Mouse (Mus musculus) forebrain, embryonic 12.5 days (tissue): ENCODE measurements around the gene Elob. TPM values are rescaled to one million over a fixed set of nuclear protein-coding genes. Genes with fewer than 3 reads are reported as not detected.

Experiments
- ATAC-seq: fragments of 200-750 bp; cut with Nextera tagmentation; 2 replicates; pipeline ENCODE4 v1.8.0; 2017; ENCODE audit warnings: moderate TSS enrichment; ENCODE audit not compliant: low FRiP score
- H3K27ac ChIP-seq: fragments of 300-500 bp; sonication (generic); 2 replicates; pipeline ENCODE4 v1.5.1; 2016; ENCODE audit warnings: mild to moderate bottlenecking
- H3K27me3 ChIP-seq: fragments of 300-500 bp; sonication (generic); 2 replicates; pipeline ENCODE4 v1.6.1; 2016; ENCODE audit warnings: mild to moderate bottlenecking
- H3K36me3 ChIP-seq: fragments of 300-500 bp; sonication (generic); replicated peaks from 2 replicates; pipeline ENCODE4 v1.6.1; 2016; ENCODE audit warnings: mild to moderate bottlenecking
- H3K4me1 ChIP-seq: fragments of 300-500 bp; sonication (generic); 2 replicates; pipeline ENCODE4 v1.6.1; 2016
- H3K4me2 ChIP-seq: fragments of 300-500 bp; sonication (generic); 2 replicates; pipeline ENCODE4 v1.6.1; 2016; ENCODE audit warnings: mild to moderate bottlenecking, moderate library complexity
- H3K4me3 ChIP-seq: fragments of 300-500 bp; sonication (generic); replicated peaks from 2 replicates; pipeline ENCODE4 v1.5.1; 2016; ENCODE audit warnings: mild to moderate bottlenecking
- H3K9ac ChIP-seq: fragments of 300-500 bp; sonication (generic); 2 replicates; pipeline ENCODE4 v1.6.1; 2016; ENCODE audit warnings: mild to moderate bottlenecking
- H3K9me3 ChIP-seq: fragments of 300-500 bp; sonication (generic); 2 replicates; pipeline ENCODE4 v1.6.1; 2016
- WGBS: fragments of 180-500 bp; shearing (Covaris S2); methylation state at CpG from one replicate; pipeline ENCODE4 v1.1.7; 2016; 5-methylcytosine and 5-hydroxymethylcytosine counted together
- polyA plus RNA-seq: library from polyadenylated mRNA; unstranded; fragments of >200 nt; fragmentation: Nextera tagmentation; extraction: Ambion mirVana; gene quantifications from 2 replicates; pipeline ENCODE4 v1.2.1, GENCODE M21; 2016

Elob gene
- polyA plus RNA-seq, 1 experiment from 2014 or later = 1,118 TPM

DNA sequence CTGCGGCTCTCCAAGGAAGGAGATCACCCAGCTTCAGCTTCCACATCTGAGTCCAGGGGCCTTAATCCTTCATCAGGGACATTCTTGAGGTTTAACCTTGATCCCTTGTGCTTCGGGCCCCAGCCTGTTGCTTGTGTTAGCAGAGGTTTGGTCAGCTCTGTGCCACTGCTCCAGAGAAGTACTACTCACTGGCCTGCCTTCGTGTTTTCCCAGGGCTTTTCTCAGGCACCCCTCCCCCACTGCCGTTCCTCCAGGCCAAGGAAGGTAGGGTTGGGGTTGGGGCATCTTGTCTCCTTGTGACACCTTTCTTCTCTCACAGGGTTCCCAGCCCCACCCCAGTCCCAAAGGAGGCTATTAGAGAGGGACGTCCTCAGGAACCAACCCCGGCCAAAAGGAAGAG, 6.8 kb downstream of the Elob start:
- Histone ChIP-seq H3K27me3 (no peaks in the 10 kb centered on the region), H3K27ac (no peak overlapping the region), H3K36me3 (peaks cover 100% of the 10 kb centered on the region), H3K4me3 (no peak overlapping the region), H3K9ac (no peak overlapping the region), H3K9me3 (peaks cover 15% of the 10 kb centered on the region), H3K4me2 (no peak overlapping the region), H3K4me1 (peaks cover 8% of the 10 kb centered on the region)
- ATAC-seq = no peak
- 82% methylated on average over 6 of the region's 6 CpGs for WGBS

DNA sequence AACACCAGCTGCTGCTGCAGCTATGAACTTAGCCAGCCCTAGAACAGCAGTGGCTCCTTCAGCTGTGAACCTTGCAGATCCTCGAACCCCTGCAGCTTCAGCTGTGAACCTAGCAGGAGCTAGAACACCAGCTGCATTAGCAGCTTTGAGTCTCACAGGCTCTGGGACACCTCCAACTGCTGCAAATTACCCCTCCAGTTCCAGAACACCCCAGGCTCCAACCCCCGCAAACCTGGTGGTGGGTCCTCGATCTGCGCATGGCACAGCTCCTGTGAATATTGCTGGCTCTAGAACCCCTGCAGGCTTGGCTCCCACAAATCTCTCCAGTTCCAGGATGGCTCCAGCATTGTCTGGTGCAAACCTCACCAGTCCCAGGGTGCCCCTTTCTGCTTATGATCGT, 8.2 kb downstream of the Elob start:
- Histone ChIP-seq H3K4me3 (no peak overlapping the region), H3K27ac (no peak overlapping the region), H3K4me2 (no peak overlapping the region), H3K9me3 (peaks cover 22% of the 10 kb centered on the region), H3K27me3 (no peaks in the 10 kb centered on the region), H3K9ac (no peak overlapping the region), H3K4me1 (no peaks in the 10 kb centered on the region; the same call in 1 of the 2 replicates), H3K36me3 (peaks cover 100% of the 10 kb centered on the region)
- 99% methylated on average over 5 of the region's 5 CpGs for WGBS
- no peak for ATAC-seq

DNA sequence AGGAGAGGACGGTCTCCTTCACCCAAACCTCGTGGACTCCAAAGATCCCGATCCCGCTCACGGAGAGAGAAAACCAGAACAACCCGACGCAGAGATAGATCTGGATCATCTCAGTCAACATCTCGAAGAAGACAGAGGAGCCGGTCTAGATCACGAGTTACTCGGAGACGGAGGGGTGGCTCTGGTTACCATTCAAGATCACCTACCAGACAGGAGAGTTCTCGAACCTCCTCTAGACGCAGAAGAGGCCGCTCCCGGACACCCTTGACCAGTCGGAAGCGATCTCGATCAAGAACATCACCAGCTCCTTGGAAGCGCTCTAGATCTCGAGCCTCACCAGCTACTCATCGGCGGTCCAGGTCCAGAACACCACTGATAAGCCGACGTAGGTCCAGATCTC, 9.7 kb downstream of the Elob start:
- H3K27ac ChIP-seq = no peak overlapping the region
- H3K4me1 ChIP-seq = no peaks in the 10 kb centered on the region
- no peak for ATAC-seq
- no peak overlapping the region for H3K4me2 ChIP-seq
- H3K9ac ChIP-seq = no peak overlapping the region
- no peak overlapping the region for H3K4me3 ChIP-seq
- H3K36me3 ChIP-seq = peaks cover 100% of the 10 kb centered on the region
- no peaks in the 10 kb centered on the region for H3K27me3 ChIP-seq
- H3K9me3 ChIP-seq = peaks cover 30% of the 10 kb centered on the region
- WGBS = 99% methylated on average over 25 of the region's 25 CpGs

GRCm38 (mm10) chr17:23818579-23818978, 10.4 kb downstream of the Elob start:
- Histone ChIP-seq H3K27me3 (no peaks in the 10 kb centered on the region), H3K4me3 (no peak overlapping the region), H3K4me2 (no peak overlapping the region), H3K9me3 (peaks cover 30% of the 10 kb centered on the region), H3K4me1 (no peaks in the 10 kb centered on the region), H3K9ac (no peak overlapping the region), H3K36me3 (peaks cover 100% of the 10 kb centered on the region), H3K27ac (no peak overlapping the region)
- WGBS = 98% methylated on average over 8 of the region's 8 CpGs
- no peak for ATAC-seq

GRCm38 (mm10) chr17:23815641-23816040, 13.3 kb downstream of the Elob start:
- Histone ChIP-seq H3K27me3 (no peaks in the 10 kb centered on the region), H3K4me2 (no peak overlapping the region), H3K4me3 (no peak overlapping the region), H3K36me3 (peaks cover 97% of the 10 kb centered on the region), H3K9me3 (peaks cover 30% of the 10 kb centered on the region), H3K9ac (no peak overlapping the region), H3K4me1 (no peaks in the 10 kb centered on the region), H3K27ac (no peak overlapping the region)
- 98% methylated on average over 16 of the region's 16 CpGs for WGBS
- ATAC-seq = no peak

DNA sequence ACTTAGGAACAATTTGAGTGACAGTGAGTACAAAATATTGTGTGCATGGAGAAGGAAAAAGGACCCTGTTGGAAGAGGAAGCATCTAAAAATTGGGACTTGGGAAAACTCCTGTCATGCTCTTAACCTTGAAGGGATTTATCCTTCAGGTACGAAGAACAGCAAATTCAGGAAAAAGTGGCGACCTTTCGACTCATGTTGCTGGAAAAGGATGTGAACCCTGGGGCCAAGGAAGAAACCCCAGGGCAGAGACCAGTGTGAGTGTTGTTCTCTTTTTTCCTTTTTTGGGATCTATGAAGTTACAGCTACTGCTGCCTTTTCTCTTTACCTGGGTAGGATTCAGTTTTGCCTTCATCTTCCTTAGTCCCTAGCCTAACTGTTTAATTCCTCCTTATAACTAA, 21.0 kb downstream of the Elob start:
- WGBS = 93% methylated on average over 3 of the region's 3 CpGs
- Histone ChIP-seq H3K9me3 (no peaks in the 10 kb centered on the region), H3K4me2 (no peak overlapping the region), H3K27ac (no peak overlapping the region), H3K27me3 (no peaks in the 10 kb centered on the region), H3K9ac (no peak overlapping the region), H3K4me3 (no peak overlapping the region), H3K4me1 (peaks cover 30% of the 10 kb centered on the region), H3K36me3 (peaks cover 65% of the 10 kb centered on the region)
- no peak for ATAC-seq

DNA sequence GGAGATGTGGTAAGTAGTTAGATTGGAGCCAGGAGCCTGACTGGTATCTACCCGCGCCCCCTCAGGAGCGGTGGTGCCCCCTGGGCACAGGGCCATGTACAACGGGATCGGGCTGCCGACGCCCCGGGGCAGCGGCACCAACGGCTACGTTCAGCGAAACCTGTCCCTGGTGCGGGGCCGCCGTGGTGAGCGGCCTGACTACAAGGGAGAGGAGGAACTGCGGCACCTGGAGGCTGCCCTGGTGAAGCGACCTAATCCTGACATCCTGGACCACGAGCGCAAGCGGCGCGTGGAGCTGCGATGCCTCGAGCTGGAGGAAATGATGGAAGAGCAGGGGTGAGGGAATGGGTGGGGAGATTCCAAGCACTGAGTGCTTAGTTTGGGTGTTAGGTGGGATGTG, 22.1 kb downstream of the Elob start:
- 87% methylated on average over 25 of the region's 25 CpGs for WGBS
- Histone ChIP-seq H3K27me3 (no peaks in the 10 kb centered on the region), H3K36me3 (peaks cover 54% of the 10 kb centered on the region), H3K27ac (no peak overlapping the region), H3K4me1 (peaks cover 30% of the 10 kb centered on the region), H3K4me2 (0 out of 2 replicates have a peak overlapping the region, but pooled peaks have one; percentile 87), H3K9me3 (no peaks in the 10 kb centered on the region), H3K9ac (no peak overlapping the region), H3K4me3 (no peak overlapping the region; the same call in 1 of the 2 replicates)
- no peak for ATAC-seq

- Histone ChIP-seq H3K27me3 (no peaks in the 10 kb centered on the region), H3K4me1 (peaks cover 30% of the 10 kb centered on the region), H3K27ac (no peak overlapping the region), H3K9ac (peak overlapping the region; percentile 98), H3K9me3 (no peaks in the 10 kb centered on the region), H3K36me3 (peaks cover 31% of the 10 kb centered on the region), H3K4me3 (peak overlapping the region; percentile 99), H3K4me2 (peak overlapping the region; percentile 87)
- no peak for ATAC-seq
- WGBS = 7% methylated on average over 8 of the region's 8 CpGs
Measured at GRCm38 (mm10) chr17:23804426-23805085, 24.4 kb downstream of the Elob start.

- peak overlapping the region; percentile 87 for H3K4me2 ChIP-seq
- ATAC-seq = peak; percentile 76
- peak overlapping the region; percentile 97 for H3K27ac ChIP-seq
- peak overlapping the region; percentile 99 for H3K4me3 ChIP-seq
- peaks cover 21% of the 10 kb centered on the region for H3K36me3 ChIP-seq
- H3K4me1 ChIP-seq = peaks cover 30% of the 10 kb centered on the region
- under 1% methylated on average over 53 of the region's 83 CpGs for WGBS
- H3K9ac ChIP-seq = peak overlapping the region; percentile 98
- no peaks in the 10 kb centered on the region for H3K27me3 ChIP-seq
- no peaks in the 10 kb centered on the region for H3K9me3 ChIP-seq
Measured at GRCm38 (mm10) chr17:23803366-23804041, 25.4 kb downstream of the Elob start.

- under 1% methylated on average over 60 of the region's 60 CpGs for WGBS
- ATAC-seq = peak; percentile 98
Measured at GRCm38 (mm10) chr17:23802746-23803365, 26.1 kb downstream of the Elob start.

GRCm38 (mm10) chr17:23801627-23802026, 27.3 kb downstream of the Elob start:
- H3K27ac ChIP-seq = no peak overlapping the region
- no peak for ATAC-seq

More at GRCm38 (mm10) chr17:23802746-23803365, 26.1 kb downstream of the Elob start:
- peak overlapping the region; percentile 97 for H3K27ac ChIP-seq
- H3K4me3 ChIP-seq = peak overlapping the region; percentile 99
- H3K27me3 ChIP-seq = no peaks in the 10 kb centered on the region
- H3K9me3 ChIP-seq = no peaks in the 10 kb centered on the region
- H3K4me1 ChIP-seq = peaks cover 30% of the 10 kb centered on the region
- peak overlapping the region; percentile 98 for H3K9ac ChIP-seq
- peaks cover 14% of the 10 kb centered on the region for H3K36me3 ChIP-seq
- H3K4me2 ChIP-seq = peak overlapping the region; percentile 87

GRCm38 (mm10) chr17:23797316-23797715, 31.6 kb downstream of the Elob start:
- H3K4me3 ChIP-seq = no peak overlapping the region
- H3K9ac ChIP-seq = no peak overlapping the region
- ATAC-seq = no peak
- no peaks in the 10 kb centered on the region for H3K9me3 ChIP-seq
- H3K4me2 ChIP-seq = no peak overlapping the region
- H3K36me3 ChIP-seq = no peaks in the 10 kb centered on the region
- no peaks in the 10 kb centered on the region for H3K27me3 ChIP-seq
- WGBS = 81% methylated on average over 7 of the region's 7 CpGs
- no peaks in the 10 kb centered on the region; the same call in 1 of the 2 replicates for H3K4me1 ChIP-seq
- H3K27ac ChIP-seq = no peak overlapping the region

More at GRCm38 (mm10) chr17:23801627-23802026, 27.3 kb downstream of the Elob start:
- no peak overlapping the region for H3K9ac ChIP-seq
- H3K4me1 ChIP-seq = peaks cover 22% of the 10 kb centered on the region
- H3K4me3 ChIP-seq = no peak overlapping the region
- no peaks in the 10 kb centered on the region for H3K27me3 ChIP-seq
- no peak overlapping the region for H3K4me2 ChIP-seq
- WGBS = 94% methylated on average over 10 of the region's 10 CpGs
- H3K36me3 ChIP-seq = peaks cover 2% of the 10 kb centered on the region; the same call in 1 of the 2 replicates
- no peaks in the 10 kb centered on the region for H3K9me3 ChIP-seq
